Mouse (Mus musculus) right cerebral cortex, postnatal 4 days (tissue): ENCODE results near the gene Tnfrsf25.
A peak's percentile ranks its signal among the peaks of the same experiment; 100 is the strongest.

Experiments used
- DNase-seq: peaks from one replicate; pipeline ENCODE4 v3.0.0-alpha.2; 2022

Tnfrsf25 gene

DNA sequence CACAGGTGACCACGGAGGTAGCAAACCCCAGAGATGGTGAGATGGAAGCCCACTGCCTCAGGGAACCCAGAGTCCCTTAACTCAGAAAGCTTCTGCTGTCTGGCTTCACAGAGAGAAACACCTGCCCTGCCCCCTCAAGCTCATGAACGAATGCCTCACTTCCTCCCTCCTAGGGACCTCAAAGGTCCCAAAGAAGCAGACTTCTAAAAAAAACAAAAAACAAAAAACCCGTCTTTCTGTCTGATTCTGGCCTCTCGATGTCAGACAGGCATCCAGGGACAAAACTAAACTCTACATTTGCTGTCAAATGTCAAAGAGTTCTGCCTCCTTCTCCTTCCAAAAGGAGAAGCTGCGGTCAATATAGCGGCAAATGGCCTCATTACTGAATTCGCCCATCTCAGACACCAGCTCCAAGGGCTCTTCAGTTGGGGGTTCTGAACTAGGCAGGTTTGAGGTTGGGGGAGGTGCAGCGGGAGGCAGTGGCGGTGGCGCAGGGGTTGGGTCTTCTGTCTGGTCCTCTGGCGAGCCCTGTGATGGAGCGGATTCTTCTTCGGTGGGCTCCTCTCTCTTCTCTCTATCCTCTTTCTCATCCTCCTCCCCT lies 8.7 kb downstream of the Tnfrsf25 start:
- no peak for DNase-seq

DNA sequence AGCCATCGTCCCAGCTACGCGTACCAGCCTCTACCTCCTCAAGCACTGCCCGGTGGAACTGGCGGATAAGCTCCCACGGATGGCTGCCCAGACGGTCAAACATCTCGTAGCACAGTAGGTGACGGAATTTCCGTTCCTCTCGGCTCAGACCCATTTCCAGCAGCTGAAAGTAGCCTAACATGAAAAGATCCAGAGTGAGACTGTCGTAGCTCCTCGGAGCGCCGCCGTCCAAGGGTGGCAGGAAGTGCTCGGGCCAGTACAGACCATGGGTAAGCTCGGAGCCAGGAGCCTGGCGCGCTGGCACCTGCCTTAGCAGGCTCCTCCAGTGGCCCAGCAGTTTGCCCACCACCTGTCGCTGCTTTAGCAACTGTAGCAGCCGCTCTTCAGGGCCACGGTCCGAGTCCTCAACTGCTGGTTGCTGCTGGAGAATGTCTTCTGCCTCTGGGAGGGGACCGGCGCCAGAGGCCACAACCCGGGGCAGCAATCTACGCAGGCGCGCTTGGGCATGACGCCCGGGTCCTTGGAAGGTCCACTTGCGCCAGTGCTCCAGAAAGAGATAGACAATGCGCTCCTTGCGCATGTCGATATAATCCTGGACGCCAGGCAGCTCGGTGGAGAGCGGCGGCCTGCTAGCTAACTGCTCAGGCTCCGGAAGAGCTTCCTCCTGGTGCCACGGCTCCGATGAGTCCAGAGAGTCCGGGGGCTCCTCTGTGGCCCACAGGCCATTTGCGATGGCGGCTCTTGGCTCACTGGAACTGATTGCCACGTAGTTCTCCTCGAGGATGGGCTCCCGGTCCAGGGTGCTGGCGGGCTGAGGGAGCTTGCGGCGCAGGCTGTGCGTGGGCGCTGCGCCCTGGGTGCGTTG lies 9.7 kb downstream of the Tnfrsf25 start:
- DNase-seq: no peak

DNA sequence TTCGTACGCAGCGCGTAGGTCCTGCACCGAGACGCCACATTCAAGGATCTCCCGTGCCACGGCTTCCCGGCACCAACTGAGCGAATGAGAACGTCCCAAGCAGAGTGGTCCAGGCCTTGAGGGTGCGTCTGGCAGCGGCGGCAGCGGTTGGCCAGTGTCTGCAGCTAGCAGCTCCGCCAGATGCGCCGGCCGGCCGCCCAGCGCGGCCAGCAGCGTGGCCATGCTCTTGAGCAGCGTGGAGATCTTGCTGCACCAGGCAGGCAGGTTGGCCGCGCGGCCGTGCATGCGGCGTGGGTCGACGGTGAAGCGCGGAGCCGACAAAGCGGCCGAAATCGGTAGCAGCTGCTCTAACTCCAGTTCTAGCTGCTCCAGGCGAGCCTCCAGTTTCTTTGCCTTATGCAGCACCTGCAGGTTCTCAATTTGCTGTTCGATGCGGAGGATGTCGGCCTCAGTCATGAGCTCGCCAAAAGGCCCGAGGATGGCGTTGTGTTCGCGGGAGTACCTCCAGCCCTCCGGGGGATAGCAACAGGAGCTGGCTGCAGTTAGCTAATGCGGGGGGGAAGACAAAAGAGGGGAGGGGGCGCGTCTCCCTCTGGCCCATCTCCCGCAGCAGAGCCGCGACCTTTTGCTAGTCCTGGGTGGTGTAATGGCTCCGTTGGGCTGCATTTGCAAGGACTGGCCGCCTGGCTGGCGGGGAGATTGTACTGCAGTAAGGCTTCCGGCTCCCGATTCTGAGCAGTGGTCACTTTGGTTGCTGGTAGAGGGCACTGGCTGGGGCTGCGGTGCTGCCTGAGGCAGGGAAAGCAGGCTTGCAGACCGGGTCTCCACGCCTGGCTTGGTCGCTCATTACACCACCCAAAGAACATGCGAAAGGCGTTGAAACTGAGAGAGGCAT lies 10.5 kb downstream of the Tnfrsf25 start:
- no peak for DNase-seq

DNA sequence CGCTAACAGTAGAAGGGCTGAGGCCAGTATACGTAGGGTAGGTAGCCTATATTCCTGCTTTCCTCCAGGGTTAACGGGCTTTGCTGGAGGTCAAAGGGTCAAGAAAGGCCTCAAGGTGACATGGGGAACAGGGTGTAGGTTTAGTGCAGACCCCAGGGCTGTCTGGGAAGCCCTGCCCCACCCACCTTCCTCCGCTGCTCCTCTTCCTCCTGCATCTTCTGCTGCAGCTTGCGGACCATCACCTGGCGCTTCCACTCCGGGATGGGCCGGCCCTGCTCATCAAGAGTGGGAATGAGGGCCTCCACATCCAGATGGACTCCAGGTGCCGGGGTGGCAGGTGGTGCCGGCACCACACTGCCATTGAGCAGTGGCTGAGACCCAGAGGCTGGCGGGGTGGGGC lies 12.2 kb downstream of the Tnfrsf25 start:
- no peak for DNase-seq

DNA sequence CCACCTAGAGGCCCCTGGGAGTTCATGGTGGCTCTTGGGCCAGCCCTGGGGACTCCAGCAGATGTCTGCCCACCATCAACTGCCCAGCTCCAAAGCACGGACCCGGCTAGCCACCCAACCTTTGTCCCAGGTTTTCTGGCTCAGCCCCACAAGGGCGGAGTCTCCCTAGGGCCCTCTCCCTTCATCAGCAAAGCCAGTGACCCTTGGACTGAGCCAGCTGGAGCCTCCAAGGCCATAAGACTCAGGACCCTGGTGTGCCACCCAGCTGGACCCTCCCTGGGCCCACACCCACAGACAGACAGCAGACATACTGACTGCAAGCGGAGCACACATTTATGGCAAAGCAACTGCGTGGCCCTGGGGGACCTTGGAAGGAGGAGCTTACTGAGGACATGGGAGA lies 13.1 kb downstream of the Tnfrsf25 start:
- DNase-seq: no peak

DNA sequence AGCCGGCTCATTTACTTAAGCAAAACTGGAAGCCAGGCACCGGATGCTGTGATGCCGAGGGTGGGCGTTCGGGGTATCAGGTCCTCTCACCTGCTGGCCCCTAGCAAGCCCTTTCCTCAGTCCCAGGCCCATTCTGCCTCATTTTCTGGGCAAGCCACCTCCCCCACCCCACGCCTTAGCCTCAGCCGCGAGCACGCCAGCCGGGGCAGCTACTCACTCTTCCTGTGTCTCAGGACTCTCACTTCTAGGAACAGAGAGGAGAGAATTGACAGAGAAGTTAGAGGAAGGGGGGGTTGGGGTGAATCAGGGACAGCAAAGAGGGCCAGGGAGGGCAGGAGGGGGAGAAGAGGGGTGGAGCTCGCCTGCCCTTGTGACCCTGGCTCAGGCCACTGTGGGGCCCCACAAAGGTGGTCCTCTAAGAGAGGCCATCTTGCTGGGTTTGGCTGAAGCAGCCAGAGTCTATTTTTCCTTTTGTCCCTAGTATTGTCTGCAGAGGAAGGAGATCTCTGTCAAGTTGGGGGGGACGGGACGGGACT lies 13.7 kb downstream of the Tnfrsf25 start:
- DNase-seq: no peak

DNA sequence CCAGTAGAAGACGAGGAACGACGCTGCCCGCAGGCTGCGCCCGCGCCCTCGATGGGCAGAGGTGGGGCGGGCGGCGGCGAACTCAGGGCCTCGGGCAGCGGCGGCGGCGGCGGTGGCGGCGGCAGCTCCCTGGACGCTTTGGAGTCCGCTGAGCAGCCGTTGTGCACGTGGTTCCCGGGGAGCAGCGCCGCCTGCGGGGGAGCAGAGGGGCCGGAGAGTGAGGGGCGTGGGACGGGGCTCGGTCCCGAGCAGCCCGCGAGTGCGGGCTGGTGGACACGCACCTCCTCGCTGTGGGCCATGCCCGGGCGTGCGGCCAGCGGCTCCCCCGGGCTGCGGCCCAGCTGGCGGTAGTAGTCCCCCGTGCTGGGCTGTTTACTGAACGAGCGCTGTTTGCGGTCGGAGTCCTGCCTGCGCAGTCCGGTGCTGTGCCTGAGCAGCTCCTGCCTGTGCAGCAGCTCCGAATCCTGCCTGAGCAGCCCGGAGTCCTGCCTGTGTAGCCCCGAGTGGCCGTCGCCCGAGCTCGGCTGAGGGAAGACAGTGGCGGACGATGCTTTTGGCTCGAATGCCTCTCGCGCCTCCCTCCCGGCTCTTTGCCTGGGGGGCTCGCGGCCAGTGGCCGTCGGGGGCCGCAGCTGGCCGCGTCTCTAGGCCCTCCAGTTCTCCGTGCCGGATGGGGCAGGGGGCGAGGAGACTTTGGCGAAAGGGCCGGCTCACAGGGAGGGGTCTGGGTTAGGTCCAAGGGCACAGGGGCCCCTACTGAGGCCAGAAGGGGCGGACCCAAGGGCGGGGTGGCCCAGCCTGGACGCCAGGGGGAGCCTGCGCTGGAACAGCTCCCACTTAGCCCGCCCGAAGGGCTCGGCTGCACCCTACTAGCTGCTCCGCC lies 15.3 kb downstream of the Tnfrsf25 start:
- DNase-seq: peak; percentile 55

DNA sequence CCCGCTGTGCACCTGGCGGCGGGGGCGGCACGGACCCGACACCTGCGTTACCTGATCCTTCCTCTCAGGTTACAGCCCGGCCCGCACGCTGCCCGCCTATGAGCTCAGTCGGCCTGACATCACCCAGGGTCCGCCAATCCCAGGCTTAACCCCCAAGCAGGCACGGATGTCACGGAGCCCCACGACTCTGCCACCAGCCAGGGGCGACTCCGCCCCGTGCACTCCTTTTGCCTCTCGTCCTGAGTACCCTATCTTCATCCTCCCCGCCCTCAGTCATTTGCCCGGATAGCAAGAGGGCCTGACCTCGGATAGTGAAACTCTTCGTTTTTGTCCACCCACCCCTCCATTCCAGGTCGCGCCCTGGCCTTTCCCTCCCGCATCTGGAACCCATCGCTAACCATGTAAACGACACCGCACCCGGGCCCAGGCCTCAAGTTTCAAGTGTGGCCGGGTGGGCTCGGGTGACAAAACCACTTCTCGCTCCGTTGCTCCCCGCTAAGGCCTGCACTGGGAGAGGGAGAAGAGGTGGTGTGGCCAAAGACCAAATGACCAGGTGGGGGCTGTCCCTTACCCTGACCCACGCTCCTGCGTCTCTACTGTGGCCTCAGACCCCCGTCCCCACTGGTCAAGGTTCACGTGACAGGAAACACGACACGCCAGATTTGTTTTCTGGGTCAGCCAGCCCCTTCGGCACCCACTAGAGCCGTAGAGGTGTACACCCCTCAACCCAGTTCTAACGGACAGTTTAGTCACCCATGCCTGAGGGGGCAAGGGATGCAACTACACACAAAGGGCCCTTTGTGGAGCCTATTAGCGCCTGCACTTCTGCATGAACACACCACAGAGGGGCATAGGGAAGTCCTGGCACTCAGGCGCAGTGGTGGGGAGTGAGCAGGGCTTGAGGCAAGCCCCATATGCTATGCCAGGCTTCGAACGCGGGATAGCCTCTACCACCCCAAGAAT lies 16.4 kb downstream of the Tnfrsf25 start:
- DNase-seq: no peak

DNA sequence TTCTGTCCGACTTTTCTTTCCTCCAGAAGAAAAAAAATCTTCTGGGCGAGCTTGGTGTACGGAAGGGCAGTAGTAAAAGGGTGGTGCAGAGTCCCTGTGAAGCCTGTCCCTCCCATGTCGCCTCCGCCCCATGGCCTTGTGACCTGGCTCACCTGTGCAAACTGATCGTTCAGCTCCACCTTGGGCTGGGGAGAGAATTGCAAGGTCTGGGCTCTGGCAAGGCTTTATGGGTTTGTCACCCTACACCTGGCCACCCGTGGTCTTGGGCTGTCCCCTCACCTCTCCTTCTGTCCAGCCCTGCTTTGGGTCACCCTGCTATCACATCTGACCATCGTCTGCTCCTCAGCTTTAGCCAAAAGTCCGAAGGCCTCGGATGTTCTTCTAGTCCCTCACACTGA lies 17.0 kb downstream of the Tnfrsf25 start:
- no peak for DNase-seq

DNA sequence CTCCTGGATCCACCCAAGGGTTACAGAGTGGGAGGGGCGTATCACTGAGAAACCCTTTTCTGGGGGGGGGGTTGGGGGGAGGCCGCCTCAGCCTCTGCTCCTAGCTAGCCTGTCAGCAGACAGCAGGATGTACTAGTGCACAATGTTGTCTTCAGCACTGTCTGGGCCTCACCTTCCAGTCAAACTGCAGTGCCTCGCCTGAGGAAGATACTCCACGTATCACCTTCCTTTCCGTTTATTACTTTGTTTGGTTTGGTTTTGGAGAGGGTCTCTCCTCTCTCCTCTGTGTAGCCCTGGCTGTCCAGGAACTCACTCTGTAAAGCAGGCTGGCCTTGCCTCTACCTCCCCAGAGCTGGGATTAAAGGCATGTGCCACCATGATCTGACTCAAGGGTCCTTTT lies 17.5 kb downstream of the Tnfrsf25 start:
- DNase-seq: no peak

DNA sequence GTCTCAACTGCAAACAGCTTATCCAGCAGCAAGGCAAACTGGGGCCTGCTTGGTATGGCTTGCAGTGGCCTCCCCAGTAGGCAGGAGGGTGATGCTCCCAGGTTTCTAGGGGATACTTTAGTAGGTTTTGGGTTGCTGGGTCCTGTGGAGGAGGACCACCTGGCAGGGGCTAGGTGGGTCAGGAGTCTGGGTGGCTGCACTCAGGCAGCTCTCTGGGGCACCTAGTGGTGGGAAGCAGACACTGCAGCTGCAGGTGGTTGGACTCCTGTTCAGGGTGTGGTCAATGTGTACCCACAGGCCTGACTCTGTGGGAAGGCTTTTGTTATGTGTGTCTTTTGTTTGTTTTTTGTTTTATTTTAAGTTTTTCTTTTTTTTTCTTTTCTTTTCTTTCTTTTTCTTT lies 18.8 kb downstream of the Tnfrsf25 start:
- DNase-seq: no peak

DNA sequence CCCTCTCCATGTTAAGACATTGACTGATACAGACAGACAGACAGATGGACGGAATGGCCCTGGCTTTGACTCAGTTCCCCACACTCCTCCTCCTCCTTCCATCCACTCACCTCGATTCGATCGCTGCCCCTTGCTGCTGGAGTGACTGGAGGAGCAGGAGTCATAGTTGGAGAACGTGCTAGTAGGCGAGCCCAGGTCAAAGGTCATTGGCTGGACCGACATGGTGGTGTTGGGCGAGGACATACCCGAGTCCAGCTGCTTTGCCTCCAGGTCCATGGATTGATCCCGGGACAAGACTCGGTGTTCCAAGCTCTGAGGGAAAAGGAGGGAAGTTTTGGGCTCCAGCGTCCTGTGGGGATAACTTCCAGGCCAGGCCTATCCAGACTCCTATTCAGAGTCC lies 19.6 kb downstream of the Tnfrsf25 start:
- no peak for DNase-seq

DNA sequence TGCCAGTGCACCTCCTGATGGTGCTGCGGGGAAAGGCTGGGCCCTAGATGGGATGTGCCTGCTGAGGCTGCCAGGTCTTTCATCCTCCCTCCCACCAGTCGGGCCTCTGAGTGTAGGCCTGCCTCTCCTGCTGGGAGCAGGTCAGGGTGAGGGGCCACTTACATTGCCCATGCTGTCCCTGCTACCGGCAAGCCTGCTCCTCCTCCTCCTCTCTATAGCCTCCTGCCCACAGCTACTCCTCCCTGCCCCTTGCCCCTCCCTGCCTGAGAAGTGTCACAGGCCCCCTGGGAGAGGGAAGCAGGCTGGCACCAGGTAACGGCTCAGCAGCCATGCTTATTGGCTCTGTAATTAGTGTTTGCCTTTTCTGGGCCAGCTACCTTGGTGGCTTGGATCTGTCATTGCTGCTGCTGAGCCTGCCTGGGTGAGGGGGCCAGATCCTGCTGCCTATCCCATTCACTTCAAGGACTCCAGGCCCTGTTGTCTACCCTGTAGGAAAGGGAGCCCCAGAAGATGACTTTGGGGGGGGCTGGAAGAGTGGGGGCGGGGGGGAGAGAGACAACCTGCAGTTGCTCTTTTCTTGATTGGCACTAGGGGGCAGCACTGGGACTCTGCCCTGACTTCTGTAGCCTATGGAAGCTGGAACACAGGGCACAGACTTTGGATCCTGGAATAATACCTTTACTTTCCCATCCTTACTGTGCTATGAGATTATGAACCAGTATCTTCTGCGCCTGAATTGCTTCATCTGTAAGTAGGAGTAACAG lies 20.6 kb downstream of the Tnfrsf25 start:
- DNase-seq: no peak

DNA sequence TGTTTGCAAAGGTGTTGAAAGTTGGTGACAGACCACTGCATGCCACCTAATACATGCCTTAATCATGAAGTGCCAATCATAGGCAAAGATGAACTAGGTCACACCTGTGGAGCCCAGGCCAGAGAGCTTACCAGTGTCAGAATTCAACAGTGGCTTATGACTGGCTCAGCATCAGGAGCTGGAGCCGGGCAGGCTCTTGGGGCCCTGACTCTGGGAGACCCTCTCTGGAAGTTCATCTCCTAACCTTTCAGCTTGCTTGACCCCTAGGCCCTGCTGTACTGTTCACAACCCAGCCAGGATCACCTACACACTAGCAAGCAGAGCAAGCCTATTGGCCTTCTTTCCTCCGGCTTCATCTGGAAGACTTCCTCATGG lies 21.1 kb downstream of the Tnfrsf25 start:
- DNase-seq: no peak

DNA sequence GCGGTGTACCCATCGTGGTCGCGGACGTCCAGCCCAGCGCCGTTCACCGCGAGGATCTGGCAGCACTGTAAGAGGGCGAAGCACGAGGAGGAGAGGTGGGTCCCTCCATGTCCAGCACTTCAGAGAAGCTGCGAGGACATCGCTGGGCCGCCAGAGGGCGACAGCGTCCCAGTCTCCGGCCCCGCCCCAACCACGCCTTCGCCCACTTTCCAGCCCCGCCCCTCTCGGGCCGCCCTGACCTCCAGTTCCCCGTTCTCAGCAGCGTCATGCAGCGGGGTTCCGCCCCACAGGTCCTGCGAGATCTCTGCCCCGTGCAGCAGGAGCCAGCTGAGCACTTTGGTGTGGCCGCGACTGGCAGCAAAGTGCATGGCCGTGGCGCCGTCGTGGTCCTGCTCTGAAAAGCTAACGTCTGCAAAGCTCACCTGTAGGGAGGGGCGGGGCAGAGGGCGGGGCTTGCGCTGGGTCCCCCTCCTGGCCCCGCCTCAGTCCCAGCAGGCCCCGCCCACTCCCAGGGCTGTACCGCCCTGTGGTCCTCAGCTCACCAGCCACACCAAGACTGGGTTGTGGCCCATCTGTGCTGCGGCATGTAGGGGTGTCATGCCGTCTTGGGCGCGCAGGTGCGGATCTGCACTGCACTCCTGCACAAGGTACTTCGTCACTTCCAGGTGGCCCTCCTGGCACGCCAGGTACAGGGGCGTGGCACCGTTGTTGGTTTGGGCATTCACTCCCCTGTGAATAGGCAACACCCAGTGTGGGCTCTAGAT lies 22.9 kb downstream of the Tnfrsf25 start:
- peak; percentile 68 for DNase-seq

DNA sequence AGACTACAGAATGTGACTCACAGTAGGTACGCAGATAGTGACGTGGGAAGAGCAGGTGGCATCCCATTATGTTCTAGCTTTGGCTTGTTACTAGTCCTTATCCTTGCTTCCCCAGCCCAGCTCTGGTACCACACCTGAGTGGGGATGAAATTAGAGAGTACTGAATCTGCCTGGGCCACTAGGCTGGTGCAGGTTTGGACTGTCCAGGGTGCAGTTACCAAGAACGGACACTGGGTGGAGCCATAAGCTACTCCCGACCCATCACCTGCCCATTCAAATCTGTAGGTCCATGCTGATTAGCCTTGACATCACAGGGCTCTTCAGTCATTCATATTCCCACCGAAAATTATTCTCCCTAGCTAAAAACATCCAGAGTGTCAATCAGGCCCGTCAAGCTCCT lies 24.7 kb downstream of the Tnfrsf25 start:
- DNase-seq: no peak

DNA sequence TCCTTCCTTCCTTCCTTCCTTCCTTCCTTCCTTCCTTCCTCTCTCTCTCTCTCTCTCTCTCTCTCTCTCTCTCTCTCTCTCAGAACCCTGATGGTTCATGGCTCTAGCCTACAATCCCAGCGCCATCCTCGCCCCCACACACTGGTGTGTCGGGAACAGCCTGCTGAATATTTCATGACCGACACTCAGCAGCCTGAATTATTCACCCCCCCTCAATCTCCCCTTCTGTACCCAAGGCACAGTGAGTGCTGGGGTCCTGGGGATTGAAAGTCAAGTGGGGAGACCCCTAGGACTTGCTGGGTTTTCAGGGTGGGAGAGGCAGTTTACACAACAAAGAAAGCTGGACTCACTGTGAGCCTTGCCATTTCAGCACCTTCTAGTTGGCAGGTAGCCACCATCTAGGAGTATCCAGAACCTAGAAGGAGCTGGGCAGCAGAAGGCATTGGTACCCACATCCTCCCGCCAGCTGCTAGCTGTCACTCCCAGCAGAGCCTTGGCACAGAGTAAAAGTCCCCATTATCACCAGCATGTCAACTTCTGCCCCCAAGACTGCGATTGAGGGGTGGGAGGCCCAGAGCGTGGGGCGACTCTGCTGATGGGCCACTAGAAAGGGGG lies 25.9 kb downstream of the Tnfrsf25 start:
- DNase-seq: no peak

DNA sequence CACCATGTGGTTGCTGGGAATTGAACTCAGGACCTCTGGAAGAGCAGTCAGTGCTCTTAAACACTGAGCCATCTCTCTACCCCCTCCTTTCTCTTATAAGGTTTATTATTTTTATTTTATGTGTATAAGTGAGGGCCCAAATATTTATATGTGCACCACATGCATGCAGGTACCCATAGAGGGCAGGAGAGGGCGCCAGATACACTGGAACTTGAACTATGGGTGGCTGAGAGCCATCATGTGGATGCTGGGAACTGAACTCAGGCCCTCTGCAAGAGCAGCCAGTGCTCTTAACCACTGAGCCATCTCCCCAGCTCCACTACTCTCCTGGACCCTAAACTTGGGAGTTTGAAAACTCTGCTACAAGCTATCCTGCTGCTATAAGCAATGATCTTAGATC lies 27.9 kb downstream of the Tnfrsf25 start:
- DNase-seq: no peak

DNA sequence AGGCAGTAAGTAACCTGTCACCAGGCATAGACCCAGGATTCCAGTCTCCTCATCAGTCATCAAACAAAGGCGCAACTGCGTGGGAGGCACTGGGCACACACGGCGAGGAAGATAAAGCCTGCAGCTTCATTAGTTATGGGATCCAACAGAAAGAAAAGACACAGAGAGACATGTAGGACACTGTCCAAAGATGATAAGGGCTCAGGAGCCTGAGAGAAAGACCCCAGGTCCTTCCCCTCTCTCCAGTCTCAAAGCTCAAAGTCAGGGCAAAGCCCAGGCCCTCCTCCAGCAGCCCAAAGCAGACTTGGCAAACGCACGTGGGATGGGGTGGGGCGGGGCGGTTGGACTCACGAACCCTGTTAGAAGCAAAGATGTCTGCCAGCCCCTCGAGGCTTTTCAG lies 29.7 kb downstream of the Tnfrsf25 start:
- DNase-seq: no peak
